Mouse (Mus musculus): ENCODE data around the gene Btbd9.

Btbd9 gene

DNA sequence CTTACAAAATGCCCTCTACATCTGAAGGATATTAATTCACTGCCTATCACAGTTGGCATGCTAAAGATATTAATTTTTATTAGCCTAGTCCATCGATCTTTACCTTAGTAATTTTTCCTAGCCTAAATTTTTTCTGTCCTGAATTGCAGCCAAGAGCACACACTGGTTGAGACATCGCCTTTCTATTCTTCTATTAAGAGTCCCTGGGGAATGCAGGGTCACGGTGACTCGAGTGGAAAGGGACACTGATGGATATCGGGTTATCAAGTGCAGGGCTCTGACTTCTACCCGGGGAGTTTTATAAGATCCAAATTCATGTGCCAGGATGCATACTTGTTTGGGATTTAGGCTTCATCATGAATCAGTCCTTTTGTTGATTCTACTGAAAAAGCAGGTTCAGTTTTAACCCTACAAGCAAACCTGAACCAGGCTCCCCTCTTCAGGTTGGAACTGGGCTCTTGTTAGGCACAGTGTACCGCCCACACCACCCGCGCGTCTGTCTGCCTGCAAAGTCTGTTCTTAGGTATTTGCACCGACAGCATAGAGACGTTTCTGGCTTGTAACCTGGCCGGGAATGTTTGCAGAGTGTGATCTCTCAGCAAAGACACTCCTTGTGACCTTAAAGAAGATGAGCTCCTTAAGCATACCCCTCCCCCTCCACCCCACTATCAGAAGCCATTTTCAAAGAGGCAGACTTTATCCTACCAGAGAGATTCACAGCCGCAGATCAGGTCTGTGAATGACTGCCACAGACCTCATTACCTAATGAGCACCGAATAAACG is 297.5 kb downstream of the Btbd9 start:
- DNase-seq (ENCODE audit: low spot score) = no peak

DNA sequence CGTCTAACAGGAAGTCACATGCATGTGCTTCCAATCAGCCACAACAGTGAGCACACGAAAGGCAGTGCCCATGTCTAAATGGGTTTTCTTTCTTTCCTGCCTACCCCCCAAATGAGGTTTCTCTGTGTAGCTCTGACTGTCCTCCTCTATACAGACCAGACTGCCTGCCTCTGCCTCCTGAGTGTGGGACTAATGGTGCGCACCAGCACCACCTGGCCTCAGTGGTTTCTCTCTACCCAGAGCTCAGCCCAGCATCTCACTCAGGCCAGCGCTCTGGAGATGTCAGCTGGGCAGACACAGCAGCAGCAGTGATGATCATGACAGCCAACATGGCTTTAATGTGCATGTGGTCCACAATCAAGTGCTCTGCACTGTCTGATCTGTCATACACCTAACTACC is 299.8 kb downstream of the Btbd9 start:
- DNase-seq (ENCODE audit: low spot score) = no peak

DNA sequence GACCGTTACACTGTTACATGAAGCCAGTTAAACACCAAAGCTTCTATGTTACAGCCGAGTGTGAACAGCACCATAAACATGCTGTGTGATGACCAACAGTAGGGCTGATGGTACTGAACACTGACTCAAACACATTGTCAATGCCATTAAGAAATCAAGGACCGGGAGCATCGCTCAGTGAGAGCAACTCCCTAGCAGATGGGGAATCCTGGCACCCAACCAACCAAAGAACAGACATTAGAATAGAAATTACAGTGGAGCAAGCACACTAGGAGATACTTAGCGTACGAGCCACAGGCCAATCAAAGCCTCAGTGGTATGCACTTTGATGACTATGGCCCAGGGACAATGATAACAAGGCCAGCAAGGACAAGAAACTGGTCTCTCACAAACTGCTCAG is 303.5 kb downstream of the Btbd9 start:
- no peak for DNase-seq (ENCODE audit: low spot score)

DNA sequence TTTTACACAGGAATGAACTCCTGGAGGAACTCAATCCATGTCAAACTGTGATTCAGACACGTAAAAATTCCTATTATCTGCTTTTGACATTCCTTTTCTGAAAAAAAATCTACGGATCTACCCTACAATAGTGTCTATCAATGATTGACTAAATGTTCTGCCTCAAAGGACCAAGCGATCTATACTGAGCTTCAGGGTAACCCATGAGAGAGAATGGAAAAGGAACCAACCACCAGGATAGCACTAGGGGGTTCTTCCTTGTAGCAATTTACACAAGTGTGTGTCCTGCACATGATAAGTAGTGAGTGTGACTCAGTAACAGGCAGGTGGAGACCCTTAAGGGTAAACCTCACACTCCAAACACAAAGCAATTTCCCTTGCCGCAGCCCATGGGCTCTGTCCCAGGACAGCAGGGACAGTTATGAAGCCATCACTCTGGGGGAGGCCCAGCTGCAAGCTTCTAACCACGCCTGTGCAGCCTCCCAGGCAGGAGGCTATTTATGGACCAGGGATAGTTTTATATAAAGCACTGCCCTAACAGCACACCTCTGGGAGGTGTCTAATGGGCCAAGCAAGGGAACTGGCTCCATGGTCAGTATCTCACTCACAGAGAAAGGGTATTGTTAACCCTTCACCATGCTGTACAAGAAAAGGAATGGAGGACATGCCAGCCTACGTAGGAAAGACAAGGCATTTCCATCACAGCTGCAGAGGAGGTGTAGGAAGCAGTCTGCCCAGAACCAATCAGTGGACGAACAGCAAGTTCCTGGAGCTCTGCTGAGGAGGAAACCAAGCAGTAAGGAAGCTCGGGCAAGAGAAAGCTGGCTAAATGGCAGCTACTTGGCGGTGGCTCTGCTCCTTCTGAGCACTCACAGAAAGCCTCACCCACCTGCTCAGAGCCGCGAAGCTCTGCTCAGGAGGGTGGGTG is 306.9 kb downstream of the Btbd9 start:
- no peak for DNase-seq (ENCODE audit: low spot score)

DNA sequence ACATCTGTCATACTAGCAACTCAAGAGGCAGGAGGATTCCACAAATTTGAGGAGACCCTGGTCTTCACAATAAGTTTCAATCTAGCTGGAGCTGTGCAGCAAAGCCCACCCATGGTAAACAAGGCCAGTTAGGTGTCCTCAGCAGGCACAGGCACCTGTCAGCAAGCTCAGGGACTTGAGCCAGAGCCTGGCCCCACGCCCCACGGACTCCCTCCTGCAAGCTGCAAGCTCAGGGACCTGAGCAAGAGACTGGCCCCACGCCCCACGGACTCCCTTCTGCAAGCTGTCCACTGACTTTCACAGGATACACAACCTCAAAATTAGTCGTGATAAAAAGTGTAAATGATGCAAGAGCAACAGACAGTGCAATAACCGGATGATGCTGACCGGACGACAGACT is 307.8 kb downstream of the Btbd9 start:
- DNase-seq (ENCODE audit: low spot score) = no peak

GRCm38 (mm10) chr17:30267432-30267973 is 308.8 kb downstream of the Btbd9 start:
- DNase-seq (ENCODE audit: low spot score) = no peak

- DNase-seq (ENCODE audit: low spot score) = no peak
Measured at GRCm38 (mm10) chr17:30263535-30263934, 312.8 kb downstream of the Btbd9 start.

DNA sequence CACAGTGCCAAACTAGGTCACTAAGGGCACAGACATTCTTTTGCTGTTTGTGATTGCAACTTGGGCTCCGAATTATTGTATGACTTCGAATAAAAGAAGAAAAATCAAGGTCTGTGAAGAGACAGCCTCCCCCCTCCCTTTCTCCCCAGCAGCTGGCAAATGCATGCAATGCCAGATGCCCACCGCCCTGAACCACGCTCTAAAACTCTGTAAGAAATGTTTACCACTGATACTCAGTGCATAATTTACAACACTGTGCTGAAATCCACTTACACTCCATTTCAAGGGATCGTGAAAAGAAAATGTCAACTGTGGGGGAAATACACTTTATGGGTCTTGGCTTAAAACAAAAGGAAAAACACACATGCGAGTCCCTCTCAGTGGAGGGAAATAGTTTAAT is 313.3 kb downstream of the Btbd9 start:
- DNase-seq (ENCODE audit: low spot score) = no peak

DNA sequence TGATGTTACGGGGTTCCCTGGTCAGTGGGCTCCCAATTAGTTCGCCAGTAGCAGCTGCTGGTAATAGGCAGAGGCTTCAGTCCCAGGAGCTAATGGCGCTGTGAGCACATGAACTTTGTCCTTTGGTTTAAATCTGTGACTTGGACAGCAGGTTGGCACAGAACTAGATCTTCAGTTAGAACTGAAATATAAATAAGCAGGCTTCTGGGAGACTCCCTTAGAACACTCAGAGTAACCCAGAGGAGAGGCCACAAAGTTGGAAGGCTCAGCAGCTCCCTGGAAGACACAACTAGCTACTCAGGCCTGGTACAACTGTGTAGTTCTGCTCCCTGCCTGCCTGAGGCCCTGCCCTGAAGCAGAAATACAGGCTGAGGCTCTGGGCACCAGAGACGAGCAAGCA is 313.8 kb downstream of the Btbd9 start:
- no peak for DNase-seq (ENCODE audit: low spot score)

DNA sequence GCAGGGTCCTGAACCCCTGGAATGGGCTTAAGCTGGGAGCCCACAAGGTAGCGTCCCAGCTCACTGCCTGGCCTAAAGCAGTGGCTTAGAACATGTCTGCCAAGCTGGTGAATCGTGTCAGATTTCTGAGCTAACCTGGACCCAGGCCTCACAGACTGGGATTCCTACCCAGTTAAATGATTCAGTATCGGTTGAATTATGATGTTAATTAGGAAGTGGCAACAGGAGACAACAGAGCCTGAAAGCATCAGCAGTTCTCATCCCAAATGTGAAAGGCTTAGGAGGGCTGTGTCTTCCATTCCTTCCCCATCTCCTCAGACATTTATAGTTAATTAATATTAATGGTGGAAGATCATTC is 314.3 kb downstream of the Btbd9 start:
- DNase-seq (ENCODE audit: low spot score) = no peak

GRCm38 (mm10) chr17:30261307-30261982 is 314.8 kb downstream of the Btbd9 start:
- no peak for DNase-seq (ENCODE audit: low spot score)

DNA sequence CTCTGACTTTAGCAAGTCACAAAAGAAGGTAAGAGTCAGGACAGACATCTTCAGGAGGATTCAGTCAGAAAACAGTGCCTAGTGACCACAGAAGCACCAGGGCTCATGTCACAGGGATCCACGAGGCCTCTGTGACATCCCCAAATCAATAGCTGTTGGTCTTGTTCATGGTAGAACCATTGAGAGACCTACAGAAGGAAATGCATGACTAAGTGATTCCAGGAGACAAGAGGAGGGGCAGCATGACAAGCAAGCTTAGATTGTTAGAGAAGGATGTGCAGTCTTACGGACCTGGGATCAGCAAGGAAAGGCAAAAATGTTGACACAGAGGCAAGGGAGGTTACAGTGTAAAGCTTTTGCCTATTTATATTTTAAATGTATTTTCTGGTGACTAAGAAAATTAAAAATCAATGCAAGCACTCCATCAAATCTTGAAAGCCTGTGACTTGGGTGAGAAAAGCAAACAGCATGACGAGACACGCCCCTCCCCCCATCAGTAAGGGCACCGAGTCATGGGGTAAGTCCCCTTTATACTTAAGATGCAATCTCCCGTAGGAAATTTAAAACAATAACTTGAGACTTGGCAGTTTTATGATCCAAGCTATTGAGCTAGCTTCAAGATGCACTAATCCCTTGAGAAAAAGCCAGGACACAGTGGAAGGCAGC is 315.5 kb downstream of the Btbd9 start:
- no peak for DNase-seq (ENCODE audit: low spot score)

- no peak for DNase-seq (ENCODE audit: low spot score)
Measured at GRCm38 (mm10) chr17:30259938-30260337, 316.4 kb downstream of the Btbd9 start.

GRCm38 (mm10) chr17:30258480-30258879 is 317.8 kb downstream of the Btbd9 start:
- DNase-seq (ENCODE audit: low spot score) = no peak

GRCm38 (mm10) chr17:30255928-30256560 is 320.2 kb downstream of the Btbd9 start:
- no peak for DNase-seq (ENCODE audit: low spot score)

- DNase-seq (ENCODE audit: low spot score) = no peak
Measured at GRCm38 (mm10) chr17:30253924-30254323, 322.4 kb downstream of the Btbd9 start.

DNA sequence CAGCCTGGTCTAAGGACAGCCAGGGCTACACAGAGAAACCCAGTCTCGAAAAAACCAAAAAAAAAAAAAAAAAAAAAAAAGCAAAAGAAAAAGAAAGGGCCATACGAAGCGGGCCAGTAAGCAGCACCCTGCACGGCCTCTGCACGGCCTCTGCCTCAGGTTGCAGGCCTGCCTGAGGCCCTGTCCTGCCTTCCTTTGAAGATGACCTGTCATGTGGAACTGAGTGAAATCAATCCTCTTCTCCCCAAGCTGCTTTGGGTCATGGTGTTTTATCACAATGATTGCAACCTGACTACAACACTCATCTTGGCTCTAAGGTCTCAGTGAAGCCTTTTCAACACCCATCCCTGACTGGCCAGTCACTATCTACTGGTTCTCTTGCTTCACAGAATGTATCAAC is 323.3 kb downstream of the Btbd9 start:
- DNase-seq (ENCODE audit: low spot score) = no peak

GRCm38 (mm10) chr17:30245308-30245706 is 331.0 kb downstream of the Btbd9 start:
- DNase-seq (ENCODE audit: low spot score) = no peak

- DNase-seq (ENCODE audit: low spot score) = no peak
Measured at GRCm38 (mm10) chr17:30244651-30245307, 331.5 kb downstream of the Btbd9 start.

DNA sequence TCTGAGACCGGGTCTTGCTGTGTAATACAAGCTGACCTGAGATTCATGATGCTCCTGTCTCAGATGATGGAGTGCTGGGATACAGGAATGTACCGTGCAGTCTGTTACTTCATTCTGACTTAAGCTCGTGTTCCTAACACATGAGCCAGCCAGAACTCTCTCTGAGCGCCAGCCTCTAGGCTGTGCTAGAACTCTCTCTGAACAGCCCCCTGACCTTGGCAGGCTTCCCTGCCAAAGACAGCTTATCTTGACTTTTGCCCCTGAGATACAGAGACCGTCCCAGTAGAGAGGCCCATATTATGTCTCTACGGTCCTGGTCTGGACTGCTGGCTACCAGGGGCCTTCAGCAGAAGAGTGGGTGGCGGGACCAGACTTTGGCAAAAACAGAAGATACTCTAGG is 332.7 kb downstream of the Btbd9 start:
- no peak for DNase-seq (ENCODE audit: low spot score)

DNA sequence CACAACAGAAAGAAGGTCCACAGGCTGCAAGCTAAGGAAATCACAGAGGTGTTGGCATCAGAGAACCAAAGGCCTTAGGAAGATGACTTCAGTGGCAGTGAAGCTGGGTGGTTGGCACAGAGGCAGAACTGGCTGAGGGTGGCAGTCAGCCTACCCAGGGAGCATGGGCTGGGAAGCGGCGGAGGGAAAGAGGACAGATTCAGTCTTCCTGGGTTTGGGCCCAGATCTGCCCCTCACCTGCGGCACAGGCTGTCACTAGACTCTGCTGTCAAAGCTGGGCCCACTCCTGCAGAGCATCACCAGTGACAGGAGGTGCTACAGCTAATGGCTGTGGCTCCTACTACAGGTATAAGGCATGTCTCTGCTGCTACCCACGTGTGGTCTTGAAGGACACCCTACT is 333.6 kb downstream of the Btbd9 start:
- DNase-seq (ENCODE audit: low spot score) = no peak

Measured in left cerebral cortex, adult 11 months (tissue).